Mouse (Mus musculus): Measurements from ENCODE around the gene Sorl1. TPM values are rescaled to one million over a fixed set of nuclear protein-coding genes. Genes with fewer than 3 reads are reported as not detected.

The Sorl1 gene
- polyA plus RNA-seq (2012; rRNA removed), result 0.58 and 1.4 TPM in 2 replicates
- 1.1 and 1.2 TPM in 2 replicates for polyA plus RNA-seq (2014; fragmentation: Nextera tagmentation; extraction: Ambion mirVana)

- H3K4me2 ChIP-seq (ENCODE audit: low read depth), result peak within 1 kb of the TSS; percentile 60
- DNase-seq (ENCODE audit: low read depth in 3 of 3, low spot score in 3 of 3), result no peak
- H3K27ac ChIP-seq, result no peak within 1 kb of the TSS
- WGBS (ENCODE audit: insufficient replicate concordance), result under 1% methylated on average over 92 of the region's 94 CpGs
- H3K9me3 ChIP-seq (ENCODE audit: control insufficient read depth, low read length), result no peaks in the 10 kb centered on the region
- H3K4me1 ChIP-seq (replicated peaks; ENCODE audit: control insufficient read depth in 2 of 2, insufficient read depth in 2 of 2, low read length in 1 of 2), result peaks cover 0 to 4% of the 10 kb centered on the region in 2 experiments; a peak in 1 of 4 replicates
- no peak within 1 kb of the TSS for H3K9ac ChIP-seq (replicated peaks)
- H3K36me3 ChIP-seq (replicated peaks; ENCODE audit: control insufficient read depth, insufficient read depth, low read depth), result no peaks in the 10 kb centered on the region
- peak within 1 kb of the TSS; percentile 39 to 54 for H3K4me3 ChIP-seq (ENCODE audit: insufficient read depth in 1 of 2, low read depth in 2 of 2, low read length in 2 of 2)
- TF ChIP-seq EP300 (IDR thresholded peaks at IDR 0.05; ENCODE audit: low read depth) (no peak), CTCF (IDR thresholded peaks at IDR 0.05; ENCODE audit: low read depth) (peak; percentile 35; the same call in 1 of the 2 replicates)
- peaks cover 17% of the 10 kb centered on the region for H3K27me3 ChIP-seq (ENCODE audit: control insufficient read depth, insufficient read depth, low read length)
- no peak for ATAC-seq (ENCODE audit: insufficient read depth)
Observed at GRCm38 (mm10) chr9:42123713-42124576, at the start of gene Sorl1. Gene Sorl1, minus strand, starts transcription at chr9:42124297.

GRCm38 (mm10) chr9:42173781-42174180 lies 49.7 kb upstream of the Sorl1 start:
- Histone ChIP-seq H3K4me3 (ENCODE audit: insufficient read depth in 1 of 2, low read depth in 2 of 2, low read length in 2 of 2) (no peak overlapping the region), H3K9ac (replicated peaks) (no peak overlapping the region), H3K4me1 (replicated peaks; ENCODE audit: control insufficient read depth in 2 of 2, insufficient read depth in 2 of 2, low read length in 1 of 2) (no peaks in the 10 kb centered on the region), H3K36me3 (replicated peaks; ENCODE audit: control insufficient read depth, insufficient read depth, low read depth) (no peaks in the 10 kb centered on the region), H3K9me3 (ENCODE audit: control insufficient read depth, low read length) (no peaks in the 10 kb centered on the region), H3K4me2 (ENCODE audit: low read depth) (no peak overlapping the region), H3K27ac (no peak overlapping the region), H3K27me3 (ENCODE audit: control insufficient read depth, insufficient read depth, low read length) (no peaks in the 10 kb centered on the region)
- ATAC-seq (ENCODE audit: insufficient read depth) (no peak), DNase-seq (ENCODE audit: low read depth in 3 of 3, low spot score in 3 of 3) (no peak)
- WGBS (ENCODE audit: insufficient replicate concordance), result 53% methylated on average over 3 of the region's 3 CpGs
- TF ChIP-seq CTCF (IDR thresholded peaks at IDR 0.05; ENCODE audit: low read depth) (no peak), EP300 (IDR thresholded peaks at IDR 0.05; ENCODE audit: low read depth) (no peak)

GRCm38 (mm10) chr9:42169491-42169890 lies 45.4 kb upstream of the Sorl1 start:
- H3K27me3 ChIP-seq (ENCODE audit: control insufficient read depth, insufficient read depth, low read length), result no peaks in the 10 kb centered on the region
- DNase-seq (ENCODE audit: low read depth in 3 of 3, low spot score in 3 of 3) (no peak), ATAC-seq (ENCODE audit: insufficient read depth) (no peak)
- H3K9ac ChIP-seq (replicated peaks), result no peak overlapping the region
- no peaks in the 10 kb centered on the region for H3K4me1 ChIP-seq (replicated peaks; ENCODE audit: control insufficient read depth in 2 of 2, insufficient read depth in 2 of 2, low read length in 1 of 2)
- H3K36me3 ChIP-seq (replicated peaks; ENCODE audit: control insufficient read depth, insufficient read depth, low read depth), result no peaks in the 10 kb centered on the region
- 68% methylated on average over 7 of the region's 8 CpGs for WGBS (ENCODE audit: insufficient replicate concordance)
- no peaks in the 10 kb centered on the region for H3K9me3 ChIP-seq (ENCODE audit: control insufficient read depth, low read length)
- no peak overlapping the region for H3K27ac ChIP-seq
- no peak overlapping the region for H3K4me2 ChIP-seq (ENCODE audit: low read depth)
- no peak overlapping the region for H3K4me3 ChIP-seq (ENCODE audit: insufficient read depth in 1 of 2, low read depth in 2 of 2, low read length in 2 of 2)
- TF ChIP-seq EP300 (IDR thresholded peaks at IDR 0.05; ENCODE audit: low read depth) (no peak), CTCF (IDR thresholded peaks at IDR 0.05; ENCODE audit: low read depth) (no peak)

DNA sequence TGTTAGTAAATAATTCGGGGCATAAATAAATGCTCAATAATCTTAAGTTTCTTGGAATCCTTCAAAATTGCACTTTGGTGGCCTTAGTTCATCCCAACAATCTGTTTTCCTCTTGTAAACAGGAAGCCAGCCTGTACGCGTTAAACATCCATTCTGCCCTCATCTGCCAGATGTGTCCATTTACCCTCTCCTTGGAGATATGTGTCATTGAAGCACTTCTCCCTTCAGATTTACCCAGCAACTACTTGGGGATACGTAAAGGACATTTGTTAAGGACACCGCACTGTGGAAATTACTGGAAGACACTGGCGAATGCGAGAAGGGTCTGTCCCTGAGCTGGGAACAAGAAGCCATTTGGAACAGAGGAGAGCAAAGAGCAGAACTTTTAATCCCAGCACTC lies 44.9 kb upstream of the Sorl1 start:
- no peak overlapping the region for H3K4me2 ChIP-seq (ENCODE audit: low read depth)
- H3K36me3 ChIP-seq (replicated peaks; ENCODE audit: control insufficient read depth, insufficient read depth, low read depth), result no peaks in the 10 kb centered on the region
- no peak for TF ChIP-seq EP300 (IDR thresholded peaks at IDR 0.05; ENCODE audit: low read depth)
- no peaks in the 10 kb centered on the region for H3K27me3 ChIP-seq (ENCODE audit: control insufficient read depth, insufficient read depth, low read length)
- DNase-seq (ENCODE audit: low read depth in 3 of 3, low spot score in 3 of 3), result no peak
- no peak overlapping the region for H3K9ac ChIP-seq (replicated peaks)
- no peak overlapping the region for H3K4me3 ChIP-seq (ENCODE audit: insufficient read depth in 1 of 2, low read depth in 2 of 2, low read length in 2 of 2)
- no peak for ATAC-seq (ENCODE audit: insufficient read depth)
- WGBS (ENCODE audit: insufficient replicate concordance), result 62% methylated on average over 7 of the region's 7 CpGs
- H3K4me1 ChIP-seq (replicated peaks; ENCODE audit: control insufficient read depth in 2 of 2, insufficient read depth in 2 of 2, low read length in 1 of 2), result no peaks in the 10 kb centered on the region
- H3K27ac ChIP-seq, result no peak overlapping the region
- H3K9me3 ChIP-seq (ENCODE audit: control insufficient read depth, low read length), result no peaks in the 10 kb centered on the region

- no peak overlapping the region for H3K4me2 ChIP-seq (ENCODE audit: low read depth)
- H3K27ac ChIP-seq, result no peak overlapping the region
- no peaks in the 10 kb centered on the region for H3K27me3 ChIP-seq (ENCODE audit: control insufficient read depth, insufficient read depth, low read length)
- no peak for ATAC-seq (ENCODE audit: insufficient read depth)
- H3K9me3 ChIP-seq (ENCODE audit: control insufficient read depth, low read length), result no peaks in the 10 kb centered on the region
- no peaks in the 10 kb centered on the region for H3K4me1 ChIP-seq (replicated peaks; ENCODE audit: control insufficient read depth in 2 of 2, insufficient read depth in 2 of 2, low read length in 1 of 2)
- no peak overlapping the region for H3K9ac ChIP-seq (replicated peaks)
- DNase-seq (ENCODE audit: low read depth in 3 of 3, low spot score in 3 of 3), result no peak
- WGBS (ENCODE audit: insufficient replicate concordance), result 51% methylated on average over 2 of the region's 2 CpGs
- TF ChIP-seq CTCF (IDR thresholded peaks at IDR 0.05; ENCODE audit: low read depth), result no peak
- no peak for TF ChIP-seq EP300 (IDR thresholded peaks at IDR 0.05; ENCODE audit: low read depth)
- no peak overlapping the region for H3K4me3 ChIP-seq (ENCODE audit: insufficient read depth in 1 of 2, low read depth in 2 of 2, low read length in 2 of 2)
- no peaks in the 10 kb centered on the region for H3K36me3 ChIP-seq (replicated peaks; ENCODE audit: control insufficient read depth, insufficient read depth, low read depth)
Observed at GRCm38 (mm10) chr9:42164930-42165329, 40.8 kb upstream of the Sorl1 start.
